Mouse (Mus musculus) kidney, adult 2 months (tissue): ENCODE measurements around the gene Il2ra.

Experiments used
- CTCF ChIP-seq: fragments of 200-500 bp; conservative IDR thresholded peaks from 2 replicates; pipeline ENCODE4 v1.5.1; 2011; ENCODE audit warnings: low read depth, mild to moderate bottlenecking, control low read depth, low read length, moderate library complexity, mixed read lengths; ENCODE audit not compliant: insufficient read depth, insufficient read length
- POLR2A ChIP-seq: fragments of 200-500 bp; IDR thresholded peaks from one replicate; pipeline ENCODE4 v1.6.1; 2011; ENCODE audit warnings: low read depth, low read length, control low read depth

DNA sequence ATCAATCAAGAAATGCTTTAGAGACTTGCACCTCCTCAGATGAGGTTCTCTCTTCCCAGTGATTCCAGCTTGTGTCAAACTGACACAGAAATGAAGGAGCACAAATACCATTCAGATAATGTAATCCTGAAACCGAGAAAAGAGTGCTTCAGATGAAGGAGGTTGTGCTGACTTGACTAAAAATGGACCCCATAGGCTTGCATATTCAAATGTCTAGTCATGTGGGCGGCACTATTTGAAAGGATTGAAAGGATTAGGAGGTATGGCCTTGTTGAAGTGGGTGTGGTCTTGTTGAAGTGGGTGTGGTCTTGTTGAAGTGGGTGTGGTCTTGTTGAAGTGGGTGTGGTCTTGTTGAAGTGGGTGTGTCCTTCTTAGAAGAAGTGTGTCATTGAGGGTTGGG is 57.3 kb downstream of the Il2ra start:
- TF ChIP-seq POLR2A (no peak), CTCF (no peak)
